Mouse (Mus musculus): Measurements from ENCODE around the gene Defb43. TPM values are rescaled to one million over a fixed set of nuclear protein-coding genes. Genes with fewer than 3 reads are reported as not detected.

Defb43 gene
- total RNA-seq, 2 experiments from 2014 or later = not detected

DNA sequence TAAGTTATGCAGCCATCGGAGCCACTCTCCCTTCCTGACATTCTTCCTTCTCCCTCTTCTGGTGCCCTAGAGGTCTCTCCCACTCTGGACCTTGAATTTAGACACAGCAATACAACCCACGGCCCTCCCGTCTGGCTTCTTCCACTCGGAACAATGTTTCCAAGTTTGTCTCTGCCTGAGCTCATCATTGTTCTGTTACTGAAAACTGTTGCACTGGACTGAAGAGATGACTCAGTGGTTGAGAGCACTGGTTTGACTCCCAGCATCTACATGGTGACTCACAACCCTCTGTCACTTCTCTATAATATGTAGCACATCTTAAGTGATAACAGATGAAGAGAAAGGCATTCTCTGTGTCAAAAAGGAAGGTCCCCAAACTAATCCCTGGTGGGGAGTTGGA, 3.1 kb downstream of the Defb43 start:
- intact Hi-C loops (cut with DNase I) = no loop called here
- no peak overlapping the region for H3K4me3 ChIP-seq
- no peak for TF ChIP-seq CTCF (IDR thresholded peaks at IDR 0.05)

DNA sequence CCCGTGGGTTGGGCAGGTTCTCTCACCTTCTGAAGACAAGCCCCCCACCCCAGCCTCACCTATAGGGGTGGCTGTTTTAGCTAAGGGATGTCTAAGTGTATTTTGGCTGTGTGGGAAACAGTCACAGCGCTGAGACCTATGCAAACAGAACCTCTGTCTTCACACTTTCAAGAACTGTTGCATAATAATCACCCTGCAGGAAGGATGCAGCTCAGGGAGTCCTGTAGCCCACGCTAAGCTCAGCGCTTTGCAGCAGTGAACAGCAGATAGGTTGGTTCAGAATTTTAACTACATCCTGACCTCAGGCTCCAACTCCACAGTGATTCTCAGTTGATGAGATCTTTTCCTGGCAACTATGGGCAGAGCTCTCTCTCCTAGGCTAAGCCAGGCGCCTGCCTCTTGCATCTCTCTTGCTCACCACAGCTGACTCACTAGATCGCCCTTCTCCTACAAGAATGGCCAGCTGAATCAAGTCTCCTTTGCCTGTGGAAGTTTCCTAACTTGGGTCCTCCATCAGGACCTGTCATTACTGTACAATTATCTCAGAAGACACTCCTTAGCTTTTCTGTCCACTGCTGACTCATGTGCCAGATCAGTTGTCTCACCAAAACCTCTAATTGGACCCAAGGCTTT, 9.1 kb downstream of the Defb43 start:
- TF ChIP-seq CTCF (IDR thresholded peaks at IDR 0.05) = no peak
- no peak overlapping the region for H3K4me3 ChIP-seq
- intact Hi-C loops (cut with DNase I) = no loop called here
- no peak overlapping the region for H3K27ac ChIP-seq
- no peak for DNase-seq

More for the DNA sequence above, 3.1 kb downstream of the Defb43 start:
- no peak overlapping the region for H3K27ac ChIP-seq
- DNase-seq = no peak

- intact Hi-C loops (cut with DNase I) = no loop called here
- no peak within 1 kb of the TSS for H3K27ac ChIP-seq
Observed at GRCm38 (mm10) chr14:63046691-63047090, 35.1 kb downstream of the Defb43 start, which contains the start of gene Defb42. Gene Defb42, plus strand, starts transcription at chr14:63046991.

DNA sequence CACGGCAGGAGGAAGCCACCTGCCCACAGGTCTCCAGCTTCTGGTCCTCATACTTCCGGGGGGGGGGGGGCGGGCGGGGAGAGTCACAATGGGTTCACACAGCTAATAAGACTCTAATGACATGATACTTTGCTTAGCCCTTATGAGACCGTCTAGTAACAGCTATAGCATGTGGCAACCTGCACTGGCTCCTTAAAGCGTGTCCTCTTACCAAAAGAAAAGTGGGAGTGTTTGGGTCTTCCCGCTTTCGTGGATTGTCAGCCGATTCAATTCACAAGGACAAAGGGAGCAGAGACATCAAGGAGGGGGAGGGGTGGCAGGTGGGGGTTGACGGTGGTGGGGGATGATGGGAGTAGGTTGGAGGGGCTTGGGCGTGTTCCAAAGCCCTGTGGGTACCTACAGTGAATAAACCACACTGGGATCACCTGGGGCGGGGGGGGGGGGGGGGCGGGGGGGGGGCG, 38.4 kb downstream of the Defb43 start, which contains the start of gene Defb30:
Gene Defb30 (minus strand): TSS at position 51 of the 461 bp plus-strand sequence.
- DNase-seq = no peak
- Histone ChIP-seq H3K27ac (no peak within 1 kb of the TSS), H3K4me3 (no peak within 1 kb of the TSS)
- no peak for TF ChIP-seq CTCF (IDR thresholded peaks at IDR 0.05)
- intact Hi-C loops (cut with DNase I) = no loop called here

More at GRCm38 (mm10) chr14:63046691-63047090, 35.1 kb downstream of the Defb43 start, which contains the start of gene Defb42:
- H3K4me3 ChIP-seq = no peak within 1 kb of the TSS
- no peak for TF ChIP-seq CTCF (IDR thresholded peaks at IDR 0.05)
- no peak for DNase-seq

GRCm38 (mm10) chr14:63050769-63051168, 39.2 kb downstream of the Defb43 start:
- peak; percentile 62 for DNase-seq
- TF ChIP-seq CTCF (IDR thresholded peaks at IDR 0.05) = peak; percentile 72
- intact Hi-C loops (cut with DNase I) = no loop called here
- Histone ChIP-seq H3K4me3 (no peak overlapping the region), H3K27ac (no peak overlapping the region)

- intact Hi-C loops (cut with DNase I) = no loop called here
- DNase-seq = peak; percentile 39
- no peak overlapping the region for H3K27ac ChIP-seq
- TF ChIP-seq CTCF (IDR thresholded peaks at IDR 0.05) = no peak
- no peak overlapping the region for H3K4me3 ChIP-seq
Observed at GRCm38 (mm10) chr14:63054729-63055128, 43.2 kb downstream of the Defb43 start.

DNA sequence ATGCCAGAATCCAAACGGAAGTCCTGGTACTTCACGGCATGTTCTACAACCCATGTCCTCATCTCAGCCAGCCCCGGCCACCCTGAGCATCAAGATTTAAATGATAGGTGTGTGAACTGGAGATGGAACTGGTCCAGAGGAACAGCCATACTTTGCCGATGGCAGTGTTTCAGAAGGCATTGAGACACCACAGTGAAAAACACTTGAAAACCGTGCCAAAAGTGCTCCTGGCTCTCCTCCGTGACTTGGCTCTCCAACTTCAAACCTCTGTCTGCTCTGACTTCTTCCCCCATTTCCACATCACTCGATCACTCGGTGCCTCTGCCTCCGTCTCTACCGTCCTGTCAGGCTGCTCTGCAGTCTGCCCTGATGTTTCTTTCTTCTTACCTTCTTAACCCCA, 48.8 kb downstream of the Defb43 start:
- Histone ChIP-seq H3K27ac (no peak overlapping the region), H3K4me3 (no peak overlapping the region)
- no peak for TF ChIP-seq CTCF (IDR thresholded peaks at IDR 0.05)
- no peak for DNase-seq
- intact Hi-C loops (cut with DNase I) = loop anchor here (10.0 kb wide), 1 partner anchor 294 kb away; no protein-coding TSS in a partner anchor

DNA sequence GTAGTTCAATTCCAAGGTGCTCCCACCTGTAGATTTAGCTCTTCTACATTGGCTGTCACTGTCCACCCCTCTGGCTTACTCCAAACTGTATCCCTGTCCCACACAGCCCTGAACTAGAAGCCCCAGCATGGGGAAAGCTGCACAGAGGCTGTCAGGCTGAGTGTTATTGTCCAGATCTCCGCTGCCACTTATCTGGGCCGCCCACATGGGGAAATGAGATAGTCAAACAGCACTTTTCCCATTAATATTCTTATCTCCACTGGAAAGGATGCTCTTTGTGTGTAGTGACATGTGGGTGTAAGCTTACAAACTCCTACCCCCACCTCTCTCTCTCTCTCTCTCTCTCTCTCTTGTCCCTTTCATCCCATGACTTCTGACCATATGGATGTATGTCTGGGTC, 50.6 kb downstream of the Defb43 start:
- Histone ChIP-seq H3K4me3 (no peak overlapping the region), H3K27ac (no peak overlapping the region)
- intact Hi-C loops (cut with DNase I) = loop anchor here (10.0 kb wide), 1 partner anchor 293 kb away; no protein-coding TSS in a partner anchor
- no peak for TF ChIP-seq CTCF (IDR thresholded peaks at IDR 0.05)
- no peak for DNase-seq

- TF ChIP-seq CTCF (IDR thresholded peaks at IDR 0.05) = no peak
- Histone ChIP-seq H3K4me3 (no peak overlapping the region), H3K27ac (no peak overlapping the region)
- intact Hi-C loops (cut with DNase I) = loop anchor here (10.0 kb wide), 1 partner anchor 289 kb away; no protein-coding TSS in a partner anchor
- DNase-seq = no peak
Observed at GRCm38 (mm10) chr14:63065391-63065790, 53.8 kb downstream of the Defb43 start.

DNA sequence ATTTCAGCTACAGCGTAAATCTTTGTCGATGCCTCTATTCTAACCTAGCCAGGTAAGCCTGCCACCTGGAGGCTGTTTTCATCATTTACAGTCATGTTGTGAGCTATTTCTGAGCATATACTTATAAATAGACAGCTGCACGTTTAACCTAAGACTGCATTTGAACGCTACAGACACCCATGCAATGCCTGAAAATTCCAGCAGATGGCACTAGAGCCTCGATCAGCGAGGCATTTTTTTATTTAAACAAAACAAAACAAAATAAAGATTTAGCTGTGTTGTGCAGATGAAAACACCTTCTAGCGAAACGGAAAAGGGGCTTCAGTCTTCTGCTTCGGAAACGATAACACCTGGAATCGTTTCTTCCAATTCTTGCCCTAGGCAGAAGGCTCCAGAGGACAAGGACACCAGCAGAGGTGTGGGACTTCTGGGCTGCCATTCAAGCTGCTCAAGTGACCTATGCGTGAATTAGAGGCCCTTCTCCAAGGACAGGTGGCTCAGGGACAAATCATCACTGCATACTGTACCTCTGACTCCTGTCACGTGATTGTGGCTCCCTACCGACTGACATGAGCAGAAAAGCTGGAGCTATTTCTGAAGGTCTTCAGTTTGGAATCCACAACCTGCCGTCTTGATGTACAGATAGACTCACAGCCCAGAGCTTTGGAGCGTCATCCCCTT, 55.2 kb downstream of the Defb43 start:
- intact Hi-C loops (cut with DNase I) = loop anchor here (10.0 kb wide), 1 partner anchor 288 kb away; no protein-coding TSS in a partner anchor

More for the DNA sequence above, 55.2 kb downstream of the Defb43 start:
- Histone ChIP-seq H3K27ac (no peak overlapping the region), H3K4me3 (peak overlapping the region; percentile 35)
- peak; percentile 71 for DNase-seq
- TF ChIP-seq CTCF (IDR thresholded peaks at IDR 0.05) = peak; percentile 94; the same call in 1 of the 2 replicates

Other genes starting within 250 kb of the Defb43 start
- 1 to 10 TPM; 8.0 TPM for gene Wdfy2, start 174.1 kb upstream of the Defb43 start, total RNA-seq (2021)
- not detected for gene Defb48, start 27.3 kb upstream of the Defb43 start, total RNA-seq (2021)
- not detected for gene Defb47, start 13.7 kb upstream of the Defb43 start, total RNA-seq (2021)
- gene Defb42, start 35.2 kb downstream of the Defb43 start, total RNA-seq (2021) = not detected
- gene Defb30, start 38.2 kb downstream of the Defb43 start, total RNA-seq (2021) = not detected